Mouse (Mus musculus) cortical plate, adult 2 months (tissue): ENCODE results near the gene Ovol1.

ENCODE experiments used
- CTCF ChIP-seq: fragments of 200-500 bp; IDR thresholded peaks from 2 replicates; pipeline ENCODE4 v1.5.1; 2011; ENCODE audit warnings: mild to moderate bottlenecking, control low read depth, low read length; ENCODE audit not compliant: insufficient read depth; ENCODE audit errors: extremely low read depth
- POLR2A ChIP-seq: fragments of 200-500 bp; IDR thresholded peaks from 2 replicates; pipeline ENCODE4 v1.6.1; 2011; ENCODE audit warnings: mild to moderate bottlenecking, low read length, control low read depth; ENCODE audit not compliant: insufficient read depth; ENCODE audit errors: extremely low read depth

DNA sequence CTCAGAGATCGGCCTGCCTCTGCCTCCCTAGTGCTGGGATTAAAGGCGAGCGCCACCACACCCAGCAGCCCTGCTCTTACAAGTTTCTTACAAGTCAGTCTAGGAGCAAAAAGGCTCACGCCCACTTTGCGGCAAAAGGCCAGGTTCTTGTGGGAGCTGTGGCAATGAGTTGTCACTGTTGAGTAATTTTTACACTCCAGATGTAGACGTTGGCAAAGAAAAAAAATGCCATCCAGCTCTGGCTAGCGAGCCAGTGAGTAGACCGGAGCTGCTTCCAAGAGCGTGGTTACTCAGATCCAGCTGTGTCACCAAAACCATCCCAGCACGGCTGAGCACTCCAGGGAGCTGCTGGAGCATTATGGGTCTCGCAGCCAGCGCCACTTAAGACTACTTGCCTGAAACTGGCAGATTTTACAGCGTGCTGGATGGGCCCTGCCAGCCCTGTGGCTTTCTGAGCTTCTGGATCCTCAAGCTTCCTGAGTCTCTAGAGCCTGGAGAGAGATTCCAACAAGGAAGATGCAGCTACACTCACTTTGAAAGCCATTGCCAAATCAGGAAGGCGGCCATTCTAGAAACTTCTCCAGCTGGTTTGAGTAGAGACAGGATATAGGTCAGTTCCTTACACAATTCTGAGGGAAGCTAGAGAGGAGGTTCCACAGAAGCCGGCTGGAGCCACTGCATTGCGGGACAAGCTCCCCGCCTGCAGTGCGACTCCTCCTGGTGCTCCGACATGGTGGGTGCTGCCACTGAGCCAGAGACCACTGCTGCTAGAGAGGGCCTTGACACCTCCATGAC, 12.1 kb upstream of the Ovol1 start:
- no peak for TF ChIP-seq CTCF
- TF ChIP-seq POLR2A: no peak
